ENCODE assay signal across 9 mouse cellular contexts in genomic region chr3:51197112-51197731, GRCm38 (mm10). TPM values are rescaled to one million over a fixed set of nuclear protein-coding genes. Genes with fewer than 3 reads are reported as not detected.
DNase-seq lines count a peak whose midpoint lies in the region; ATAC-seq lines count a peak whose summit lies in the region.
"Had no signal": no experiment of that assay in that cellular context is flagged by ENCODE, and none has a peak within 500 bp of the region (broad histone marks: within the 10 kb centered on the region; RNA-seq: fewer than 3 reads in every experiment).

No protein-coding gene starts in this region.

- WGBS in limb, embryonic 12.5 days, result 65% methylated on average over 9 of the region's 9 CpGs
- 84% methylated on average over 9 of the region's 9 CpGs for WGBS in limb, embryonic 10.5 days
- WGBS in forebrain, embryonic 12.5 days, result 81% methylated on average over 9 of the region's 9 CpGs

- no peak for ATAC-seq in limb, embryonic 12.5 days (ENCODE audit: insufficient number of reproducible peaks, insufficient read depth, low FRiP score, low TSS enrichment, low read depth)
- ATAC-seq in common myeloid progenitor, adult 5-6 weeks (replicated peaks; ENCODE audit: low read depth, poor library complexity, severe bottlenecking), result peak; percentile 69
- peak; percentile 75 for ATAC-seq in monocyte, adult 5-6 weeks (replicated peaks; ENCODE audit: insufficient number of reproducible peaks, low FRiP score, low TSS enrichment, poor library complexity, severe bottlenecking)
- ATAC-seq in forebrain, embryonic 12.5 days (ENCODE audit: low FRiP score), result no peak

- H3K27me3 ChIP-seq in limb, embryonic 12.5 days, result no peaks in the 10 kb centered on the region
- no peaks in the 10 kb centered on the region for H3K27me3 ChIP-seq in limb, embryonic 10.5 days (ENCODE audit: low read depth, poor library complexity, severe bottlenecking)
- H3K27me3 ChIP-seq in forebrain, embryonic 12.5 days, result no peaks in the 10 kb centered on the region

- no peaks in the 10 kb centered on the region for H3K9me3 ChIP-seq in limb, embryonic 12.5 days
- H3K9me3 ChIP-seq in limb, embryonic 10.5 days (replicated peaks), result no peaks in the 10 kb centered on the region
- H3K9me3 ChIP-seq in forebrain, embryonic 12.5 days, result no peaks in the 10 kb centered on the region
- H3K9me3 ChIP-seq: liver, embryonic 15.5 days had no signal

- H3K4me2 ChIP-seq in limb, embryonic 12.5 days, result no peak overlapping the region
- H3K4me2 ChIP-seq in forebrain, embryonic 12.5 days, result no peak overlapping the region
- H3K4me2 ChIP-seq: liver, embryonic 15.5 days had no signal

- intact Hi-C loops in heart, postnatal 36 days (cut with DNase I), result loop anchor here (1.0 kb wide), 1 partner anchor 26 kb away; no protein-coding TSS in a partner anchor

- 0 out of 2 replicates have a peak overlapping the region, but pooled peaks have one; percentile 23 for H3K27ac ChIP-seq in limb, embryonic 12.5 days
- no peak overlapping the region for H3K27ac ChIP-seq in limb, embryonic 10.5 days
- H3K27ac ChIP-seq in forebrain, embryonic 12.5 days, result no peak overlapping the region
- H3K27ac ChIP-seq: liver, embryonic 15.5 days had no signal

- H3K4me1 ChIP-seq in limb, embryonic 12.5 days (replicated peaks), result peaks cover 9% of the 10 kb centered on the region
- peaks cover 13% of the 10 kb centered on the region for H3K4me1 ChIP-seq in limb, embryonic 10.5 days
- H3K4me1 ChIP-seq in forebrain, embryonic 12.5 days, result 0 out of 2 replicates have a peak, but pooled peaks cover 3% of the 10 kb centered on the region

- H3K9ac ChIP-seq in limb, embryonic 12.5 days (replicated peaks), result no peak overlapping the region
- H3K9ac ChIP-seq in forebrain, embryonic 12.5 days, result no peak overlapping the region
- H3K9ac ChIP-seq: liver, embryonic 15.5 days had no signal

- no peak for DNase-seq in limb, embryonic 10.5 days (ENCODE audit: low spot score)
- DNase-seq in heart, postnatal 36 days, result peak; percentile 48 to 57
- DNase-seq in ovary, postnatal 10 days (ENCODE audit: low spot score), result no peak
- DNase-seq in urinary bladder, postnatal 25 days (ENCODE audit: low spot score), result no peak

- H3K36me3 ChIP-seq in limb, embryonic 12.5 days, result no peaks in the 10 kb centered on the region
- H3K36me3 ChIP-seq in limb, embryonic 10.5 days, result no peaks in the 10 kb centered on the region
- H3K36me3 ChIP-seq in forebrain, embryonic 12.5 days (replicated peaks), result no peaks in the 10 kb centered on the region
- H3K36me3 ChIP-seq: liver, embryonic 15.5 days had no signal

- H3K4me3 ChIP-seq in limb, embryonic 12.5 days (replicated peaks), result no peak overlapping the region
- H3K4me3 ChIP-seq in limb, embryonic 10.5 days, result no peak overlapping the region
- H3K4me3 ChIP-seq in forebrain, embryonic 12.5 days (replicated peaks), result no peak overlapping the region
- H3K4me3 ChIP-seq: liver, embryonic 15.5 days had no signal

RNA-seq across cellular contexts. Expression of gene Noct, which starts 27.0 kb away (rescaled TPM):
- 14.8 and 15.4 TPM in 2 replicates for polyA plus RNA-seq in limb, embryonic 12.5 days (2016; fragmentation: Nextera tagmentation; extraction: Ambion mirVana)
- polyA plus RNA-seq in limb, embryonic 10.5 days (2016; fragmentation: Nextera tagmentation; extraction: Ambion mirVana), result 11.0 and 11.9 TPM in 2 replicates
- 4.7 and 5.5 TPM in 2 replicates for total RNA-seq in common myeloid progenitor, adult 5-6 weeks (2017)
- 10 to 100 TPM; 33.6 to 35.1 TPM for total RNA-seq in heart, postnatal 36 days (2021)
- 13.9 to 18.6 TPM (median 17.2 TPM) in 3 replicates for total RNA-seq in monocyte, adult 5-6 weeks (2017)
- 14.9 and 16.4 TPM in 2 replicates for polyA plus RNA-seq in forebrain, embryonic 12.5 days (2016; fragmentation: Nextera tagmentation; extraction: Ambion mirVana)

Comparison
In these comparisons a context has a peak if more than half of its experiments do, and no peak if none do; other contexts are left out.
1. ATAC-seq: peak in common myeloid progenitor, adult 5-6 weeks (single experiment) and monocyte, adult 5-6 weeks (single experiment); none in limb, embryonic 12.5 days (single experiment) and forebrain, embryonic 12.5 days (single experiment).
2. DNase-seq: peak in heart, postnatal 36 days (2 of 2); none in limb, embryonic 10.5 days (single experiment), ovary, postnatal 10 days (single experiment) and urinary bladder, postnatal 25 days (single experiment).